Mouse (Mus musculus) heart, postnatal 25 days (tissue): ENCODE data around the gene Plcb4. TPM values are rescaled to one million over a fixed set of nuclear protein-coding genes. Genes with fewer than 3 reads are reported as not detected.
"Not testable (repeated sequence)": the region's sequence is repeated elsewhere in the genome, so short reads cannot be mapped to it uniquely, and the experiment has no call there.

Source experiments
- DNase-seq: peaks from one replicate; pipeline ENCODE4 v3.0.0; 2022; ENCODE audit warnings: low spot score
- intact Hi-C: fragments of 180-260 bp; cut with DNase I; formaldehyde crosslinking; loops from one replicate; pipeline ENCODE4 v1.15.1; 2025
- total RNA-seq, 2 experiments: library from RNA; stranded (reverse); gene quantifications; 2 replicates each; pipeline ENCODE4 v1.2.3; 2021

The Plcb4 gene
- total RNA-seq, 2 experiments from 2014 or later: 71.2 to 71.9 TPM

DNA sequence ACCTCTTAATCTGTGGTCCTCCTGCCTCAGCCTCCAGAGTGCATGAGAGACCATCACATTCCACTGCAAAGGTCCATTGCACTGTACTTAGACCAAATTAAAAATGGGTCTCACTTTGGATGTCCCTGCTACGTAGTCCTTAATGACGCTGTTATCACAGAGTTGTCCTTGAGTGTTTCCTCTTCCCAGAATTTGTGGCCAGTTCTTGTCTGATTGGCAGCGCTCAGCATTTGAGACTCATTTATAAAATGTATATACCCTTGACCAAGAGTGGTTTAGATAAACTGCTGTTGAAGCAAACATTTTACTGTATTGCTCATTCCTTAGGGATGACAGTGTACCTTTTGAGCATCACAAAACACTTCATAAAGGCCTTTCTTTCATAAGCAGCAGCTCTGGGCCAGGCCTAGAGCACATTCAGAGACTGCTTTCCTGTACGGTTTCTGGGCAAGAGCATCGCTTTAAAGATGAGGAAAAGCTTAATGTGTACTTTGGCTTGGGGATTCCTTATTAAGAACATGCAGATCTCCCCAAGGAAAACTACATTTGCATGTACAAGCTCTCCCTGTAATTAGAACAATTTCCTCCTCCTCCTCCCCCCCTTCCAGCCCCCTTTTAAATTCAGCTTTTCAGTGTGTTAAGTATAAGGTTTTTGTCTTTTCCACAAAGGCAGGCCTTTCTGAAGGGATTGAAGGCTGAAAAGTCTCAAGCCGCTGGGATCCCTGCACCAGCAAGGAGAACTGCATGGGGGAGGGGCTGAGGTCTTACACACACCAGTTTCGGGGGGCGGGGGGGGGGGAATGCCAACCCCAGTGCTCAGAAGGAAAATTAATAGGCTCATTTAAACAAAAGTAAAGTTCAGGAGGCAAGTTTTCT lies 52.5 kb downstream of the Plcb4 start:
- intact Hi-C loops: loop anchor here (5.0 kb wide), 1 partner anchor 49 kb away; no protein-coding TSS in a partner anchor
- DNase-seq: no peak

DNA sequence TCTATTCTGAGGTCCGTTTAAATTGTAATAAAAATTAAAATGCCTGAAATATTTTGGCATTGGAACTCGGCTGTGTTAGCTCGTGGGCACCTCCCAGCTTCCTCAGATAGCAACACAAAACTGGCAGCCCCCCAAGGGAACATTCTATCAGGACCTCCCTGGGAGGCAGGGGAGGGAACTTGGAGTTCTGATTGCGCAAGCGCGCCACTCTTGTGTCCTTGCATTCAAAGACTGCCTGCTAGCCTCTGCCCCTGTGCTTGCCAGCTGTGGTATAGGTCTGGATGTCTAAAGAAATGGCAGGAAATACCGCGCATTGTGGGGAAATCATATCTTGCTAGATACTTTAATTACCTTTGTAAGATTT lies 53.1 kb downstream of the Plcb4 start:
- peak; percentile 82 for DNase-seq
- intact Hi-C loops: loop anchor here (5.0 kb wide), 1 partner anchor 50 kb away; no protein-coding TSS in a partner anchor

- DNase-seq: no peak
- intact Hi-C loops: loop anchor here (5.0 kb wide), 1 partner anchor 50 kb away; no protein-coding TSS in a partner anchor
Measured at GRCm38 (mm10) chr2:135712331-135712730, 53.5 kb downstream of the Plcb4 start.

GRCm38 (mm10) chr2:135712921-135713320 lies 54.1 kb downstream of the Plcb4 start:
- intact Hi-C loops: loop anchor here (5.0 kb wide), 1 partner anchor 51 kb away; no protein-coding TSS in a partner anchor
- no peak for DNase-seq

DNA sequence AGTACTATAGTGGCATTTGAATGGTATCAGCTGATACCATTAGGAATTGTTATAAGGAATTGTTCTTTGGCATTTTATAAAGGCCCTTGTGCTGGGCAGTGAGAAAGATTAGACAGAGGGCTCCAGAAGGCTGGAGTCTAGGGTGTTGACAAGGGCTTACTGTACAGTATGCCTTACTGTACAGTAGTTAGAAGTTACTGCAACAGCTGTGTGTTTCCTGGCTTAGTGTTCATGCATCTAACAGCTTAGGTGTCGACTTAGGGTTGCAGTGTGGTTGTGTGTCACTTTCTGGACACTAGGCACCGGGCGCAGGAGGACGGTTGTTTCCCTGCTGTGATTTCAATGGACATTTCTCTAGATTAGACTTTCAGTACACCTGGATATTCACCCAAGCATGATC lies 57.4 kb downstream of the Plcb4 start:
- intact Hi-C loops: no loop called here
- DNase-seq: no peak

- intact Hi-C loops: no loop called here
- peak; percentile 63 for DNase-seq
Measured at GRCm38 (mm10) chr2:135717232-135718134, 58.7 kb downstream of the Plcb4 start.

- no peak for DNase-seq
- intact Hi-C loops: no loop called here
Measured at GRCm38 (mm10) chr2:135722109-135722508, 63.3 kb downstream of the Plcb4 start.

- intact Hi-C loops: no loop called here
- no peak for DNase-seq
Measured at GRCm38 (mm10) chr2:135723387-135723786, 64.6 kb downstream of the Plcb4 start.

- no peak for DNase-seq
- intact Hi-C loops: no loop called here
Measured at GRCm38 (mm10) chr2:135724489-135724888, 65.7 kb downstream of the Plcb4 start.

- intact Hi-C loops: loop anchor here (5.0 kb wide), 1 partner anchor 163 kb away; no protein-coding TSS in a partner anchor
- DNase-seq: no peak
Measured at GRCm38 (mm10) chr2:135725362-135725761, 66.6 kb downstream of the Plcb4 start.

DNA sequence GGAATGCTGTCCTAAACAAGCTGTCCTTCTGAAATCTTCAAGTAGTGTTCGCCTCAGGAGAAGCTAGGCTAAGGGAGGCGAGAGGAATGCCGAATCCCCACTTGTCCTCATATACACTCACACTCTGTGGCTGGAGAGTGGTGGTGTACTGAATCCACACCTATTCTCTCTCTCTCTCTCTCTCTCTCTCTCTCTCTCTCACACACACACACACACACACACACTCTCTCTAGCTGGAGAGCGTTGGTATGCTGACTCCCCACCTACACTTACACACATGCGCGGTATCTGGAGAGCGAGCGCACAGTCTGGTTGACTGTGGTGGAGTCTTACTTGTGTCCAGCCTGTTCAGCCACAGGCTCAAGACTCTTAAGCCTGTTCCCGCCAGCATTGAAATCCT lies 68.3 kb downstream of the Plcb4 start:
- intact Hi-C loops: loop anchor here (5.0 kb wide), 1 partner anchor 165 kb away; no protein-coding TSS in a partner anchor
- DNase-seq: no peak

- no peak for DNase-seq
- intact Hi-C loops: loop anchor here (5.0 kb wide), 1 partner anchor 166 kb away; no protein-coding TSS in a partner anchor
Measured at GRCm38 (mm10) chr2:135727925-135728324, 69.1 kb downstream of the Plcb4 start.

DNA sequence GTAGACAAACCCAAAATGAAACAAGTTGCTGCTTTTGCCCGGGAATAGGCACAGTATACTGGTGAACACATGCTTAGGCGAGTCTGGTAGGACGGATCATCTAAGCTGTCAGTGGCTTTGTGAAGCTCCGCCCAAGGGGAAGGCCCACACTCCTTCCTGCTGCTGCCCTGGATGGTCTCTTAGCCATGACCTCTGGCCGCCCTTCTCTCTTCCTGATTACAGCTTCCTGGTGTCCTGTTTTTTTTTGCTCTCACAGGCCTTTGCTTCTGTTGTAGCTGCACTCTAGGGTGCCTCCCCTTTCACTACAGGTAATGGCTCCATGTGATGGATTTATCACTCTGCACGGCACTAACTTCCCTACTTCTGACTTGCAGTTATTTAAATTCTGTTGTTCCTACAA lies 72.8 kb downstream of the Plcb4 start:
- intact Hi-C loops: no loop called here
- peak; percentile 46 for DNase-seq

GRCm38 (mm10) chr2:135732651-135733050 lies 73.8 kb downstream of the Plcb4 start:
- intact Hi-C loops: no loop called here

GRCm38 (mm10) chr2:135733926-135734510 lies 75.2 kb downstream of the Plcb4 start:
- intact Hi-C loops: no loop called here
- no peak for DNase-seq

More at GRCm38 (mm10) chr2:135732651-135733050, 73.8 kb downstream of the Plcb4 start:
- DNase-seq: no peak

DNA sequence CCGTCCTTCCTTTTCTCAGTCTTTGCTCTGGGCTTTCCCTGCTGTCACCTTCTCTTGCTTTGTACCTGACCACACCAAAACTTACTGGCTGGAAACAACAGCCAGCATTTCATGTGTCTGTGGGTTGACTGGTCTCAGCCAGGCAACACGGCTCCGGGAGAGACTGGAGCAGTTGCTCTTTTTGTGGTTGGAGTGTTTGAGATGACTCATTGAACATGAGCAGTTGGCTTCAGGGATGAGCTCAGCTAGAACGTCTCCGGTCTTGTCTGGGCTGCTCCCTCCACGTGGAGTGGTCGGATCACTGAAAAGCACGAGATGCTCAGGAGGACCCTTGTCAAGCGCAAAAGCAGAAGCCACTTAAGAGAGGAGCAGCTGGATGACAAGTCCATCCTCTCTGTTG lies 78.7 kb downstream of the Plcb4 start:
- intact Hi-C loops: no loop called here
- no peak for DNase-seq

- DNase-seq, intact Hi-C loops: not testable (repeated sequence)
Measured at GRCm38 (mm10) chr2:135738022-135738780, 79.4 kb downstream of the Plcb4 start.

GRCm38 (mm10) chr2:135738950-135739349 lies 80.1 kb downstream of the Plcb4 start:
- intact Hi-C loops: no loop called here
- DNase-seq: no peak
